Mouse (Mus musculus) limb, embryonic 10.5 days (tissue): ENCODE measurements at regions not wholly inside any gene's neighbourhood (a gene's known extent, or its start where the extent isn't known, plus 50 kb on each side); places are given as distances from the start of the nearest gene placed in this dataset.
A peak's percentile ranks its signal among the peaks of the same experiment; 100 is the strongest.

ENCODE experiments used
- DNase-seq: peaks from one replicate; pipeline ENCODE4 v3.0.0-alpha.2; 2017; ENCODE audit warnings: low spot score
- H3K27ac ChIP-seq: fragments of 300-500 bp; sonication (generic); 2 replicates; pipeline ENCODE4 v1.5.1; 2016; ENCODE audit warnings: mild to moderate bottlenecking
- H3K27me3 ChIP-seq: fragments of 300-500 bp; sonication (generic); 2 replicates; pipeline ENCODE4 v1.6.1; 2016; ENCODE audit warnings: low read depth, mild to moderate bottlenecking; ENCODE audit not compliant: poor library complexity, severe bottlenecking
- H3K36me3 ChIP-seq: fragments of 300-500 bp; sonication (generic); 2 replicates; pipeline ENCODE4 v1.6.1; 2016; ENCODE audit warnings: mild to moderate bottlenecking, moderate library complexity
- H3K4me1 ChIP-seq: fragments of 300-500 bp; sonication (generic); 2 replicates; pipeline ENCODE4 v1.6.1; 2016
- H3K4me3 ChIP-seq: fragments of 300-500 bp; sonication (generic); 2 replicates; pipeline ENCODE4 v1.5.1; 2016; ENCODE audit warnings: mild to moderate bottlenecking, moderate library complexity
- H3K9me3 ChIP-seq: fragments of 300-500 bp; sonication (generic); replicated peaks from 2 replicates; pipeline ENCODE4 v1.6.1; 2016; ENCODE audit warnings: mild to moderate bottlenecking
- WGBS: fragments of 180-500 bp; shearing (Covaris S2); methylation state at CpG from one replicate; pipeline ENCODE4 v1.1.7; 2016; 5-methylcytosine and 5-hydroxymethylcytosine counted together

- no peak overlapping the region for H3K4me3 ChIP-seq
- H3K27me3 ChIP-seq = no peaks in the 10 kb centered on the region
- H3K4me1 ChIP-seq = no peaks in the 10 kb centered on the region
- no peak overlapping the region for H3K27ac ChIP-seq
- 47% methylated on average over 2 of the region's 2 CpGs for WGBS
- no peak for DNase-seq
- no peaks in the 10 kb centered on the region for H3K36me3 ChIP-seq
- H3K9me3 ChIP-seq = no peaks in the 10 kb centered on the region
These were observed 154.9 kb upstream of the Gm34302 start for GRCm38 (mm10) chr3:63638572-63638971.

GRCm38 (mm10) chr3:63637913-63638312 lies 154.2 kb upstream of the Gm34302 start:
- no peak for DNase-seq
- no peaks in the 10 kb centered on the region for H3K4me1 ChIP-seq
- H3K9me3 ChIP-seq = no peaks in the 10 kb centered on the region
- H3K4me3 ChIP-seq = no peak overlapping the region
- H3K27ac ChIP-seq = no peak overlapping the region
- 89% methylated on average over 5 of the region's 5 CpGs for WGBS
- H3K27me3 ChIP-seq = no peaks in the 10 kb centered on the region
- H3K36me3 ChIP-seq = no peaks in the 10 kb centered on the region

GRCm38 (mm10) chr3:63627724-63628123 lies 144.0 kb upstream of the Gm34302 start:
- Histone ChIP-seq H3K9me3 (no peaks in the 10 kb centered on the region), H3K4me1 (no peaks in the 10 kb centered on the region), H3K27ac (no peak overlapping the region), H3K27me3 (no peaks in the 10 kb centered on the region), H3K36me3 (no peaks in the 10 kb centered on the region), H3K4me3 (no peak overlapping the region)
- 88% methylated on average over 5 of the region's 5 CpGs for WGBS
- DNase-seq = no peak

- Histone ChIP-seq H3K4me1 (peaks cover 13% of the 10 kb centered on the region), H3K9me3 (no peaks in the 10 kb centered on the region), H3K27me3 (no peaks in the 10 kb centered on the region), H3K27ac (no peak overlapping the region), H3K36me3 (no peaks in the 10 kb centered on the region), H3K4me3 (no peak overlapping the region)
- WGBS = 38% methylated on average over 5 of the region's 5 CpGs
- no peak for DNase-seq
These were observed 132.4 kb upstream of the Gm34302 start for GRCm38 (mm10) chr3:63616127-63616526.

GRCm38 (mm10) chr3:63613652-63614051 lies 130.0 kb upstream of the Gm34302 start:
- DNase-seq = no peak
- H3K4me3 ChIP-seq = no peak overlapping the region
- no peak overlapping the region for H3K27ac ChIP-seq
- no peaks in the 10 kb centered on the region for H3K27me3 ChIP-seq
- WGBS = 30% methylated on average over 1 of the region's 1 CpGs
- H3K9me3 ChIP-seq = no peaks in the 10 kb centered on the region
- H3K4me1 ChIP-seq = peaks cover 26% of the 10 kb centered on the region
- H3K36me3 ChIP-seq = no peaks in the 10 kb centered on the region

GRCm38 (mm10) chr3:63612767-63613363 lies 129.2 kb upstream of the Gm34302 start:
- 12% methylated on average over 3 of the region's 3 CpGs for WGBS
- Histone ChIP-seq H3K9me3 (no peaks in the 10 kb centered on the region), H3K4me1 (peaks cover 26% of the 10 kb centered on the region), H3K27ac (no peak overlapping the region), H3K4me3 (no peak overlapping the region), H3K27me3 (no peaks in the 10 kb centered on the region), H3K36me3 (no peaks in the 10 kb centered on the region)
- DNase-seq = no peak

- H3K36me3 ChIP-seq = no peaks in the 10 kb centered on the region
- 0 out of 2 replicates have a peak overlapping the region, but pooled peaks have one; percentile 53 for H3K27ac ChIP-seq
- H3K27me3 ChIP-seq = no peaks in the 10 kb centered on the region
- peak; percentile 40 for DNase-seq
- peak overlapping the region; percentile 27; the same call in 1 of the 2 replicates for H3K4me3 ChIP-seq
- WGBS = 28% methylated on average over 5 of the region's 5 CpGs
- peaks cover 26% of the 10 kb centered on the region for H3K4me1 ChIP-seq
- H3K9me3 ChIP-seq = no peaks in the 10 kb centered on the region
These were observed 126.6 kb upstream of the Gm34302 start for GRCm38 (mm10) chr3:63610113-63610919.

- no peak overlapping the region for H3K27ac ChIP-seq
- no peaks in the 10 kb centered on the region for H3K36me3 ChIP-seq
- peak overlapping the region; percentile 27; the same call in 1 of the 2 replicates for H3K4me3 ChIP-seq
- H3K27me3 ChIP-seq = no peaks in the 10 kb centered on the region
- H3K4me1 ChIP-seq = peaks cover 26% of the 10 kb centered on the region
- 25% methylated on average over 17 of the region's 17 CpGs for WGBS
- DNase-seq = no peak
- no peaks in the 10 kb centered on the region for H3K9me3 ChIP-seq
These were observed 125.9 kb upstream of the Gm34302 start for GRCm38 (mm10) chr3:63609454-63610112.

- Histone ChIP-seq H3K36me3 (no peaks in the 10 kb centered on the region), H3K4me1 (peaks cover 6% of the 10 kb centered on the region; the same call in 1 of the 2 replicates), H3K9me3 (no peaks in the 10 kb centered on the region), H3K27me3 (no peaks in the 10 kb centered on the region), H3K4me3 (no peak overlapping the region), H3K27ac (no peak overlapping the region)
- DNase-seq = no peak
- 82% methylated on average over 15 of the region's 15 CpGs for WGBS
These were observed 99.3 kb upstream of the Gm34302 start for GRCm38 (mm10) chr3:63582717-63583696.

GRCm38 (mm10) chr3:63582180-63582579 lies 98.5 kb upstream of the Gm34302 start:
- no peak overlapping the region for H3K4me3 ChIP-seq
- no peak for DNase-seq
- no peak overlapping the region for H3K27ac ChIP-seq
- peaks cover 6% of the 10 kb centered on the region; the same call in 1 of the 2 replicates for H3K4me1 ChIP-seq
- no peaks in the 10 kb centered on the region for H3K9me3 ChIP-seq
- no peaks in the 10 kb centered on the region for H3K27me3 ChIP-seq
- 67% methylated on average over 6 of the region's 6 CpGs for WGBS
- no peaks in the 10 kb centered on the region for H3K36me3 ChIP-seq

- Histone ChIP-seq H3K4me3 (no peak overlapping the region), H3K4me1 (no peaks in the 10 kb centered on the region), H3K9me3 (no peaks in the 10 kb centered on the region), H3K27me3 (no peaks in the 10 kb centered on the region), H3K27ac (no peak overlapping the region), H3K36me3 (no peaks in the 10 kb centered on the region)
- 58% methylated on average over 7 of the region's 7 CpGs for WGBS
- DNase-seq = peak; percentile 84
These were observed 87.1 kb upstream of the Gm34302 start for GRCm38 (mm10) chr3:63570607-63571353.

GRCm38 (mm10) chr3:63570082-63570481 lies 86.4 kb upstream of the Gm34302 start:
- Histone ChIP-seq H3K9me3 (no peaks in the 10 kb centered on the region), H3K27me3 (no peaks in the 10 kb centered on the region), H3K27ac (no peak overlapping the region), H3K4me3 (no peak overlapping the region), H3K36me3 (no peaks in the 10 kb centered on the region), H3K4me1 (no peaks in the 10 kb centered on the region)
- 92% methylated on average over 1 of the region's 1 CpGs for WGBS
- DNase-seq = no peak
